Mouse (Mus musculus): ENCODE data around the gene Dcaf7.

DNA sequence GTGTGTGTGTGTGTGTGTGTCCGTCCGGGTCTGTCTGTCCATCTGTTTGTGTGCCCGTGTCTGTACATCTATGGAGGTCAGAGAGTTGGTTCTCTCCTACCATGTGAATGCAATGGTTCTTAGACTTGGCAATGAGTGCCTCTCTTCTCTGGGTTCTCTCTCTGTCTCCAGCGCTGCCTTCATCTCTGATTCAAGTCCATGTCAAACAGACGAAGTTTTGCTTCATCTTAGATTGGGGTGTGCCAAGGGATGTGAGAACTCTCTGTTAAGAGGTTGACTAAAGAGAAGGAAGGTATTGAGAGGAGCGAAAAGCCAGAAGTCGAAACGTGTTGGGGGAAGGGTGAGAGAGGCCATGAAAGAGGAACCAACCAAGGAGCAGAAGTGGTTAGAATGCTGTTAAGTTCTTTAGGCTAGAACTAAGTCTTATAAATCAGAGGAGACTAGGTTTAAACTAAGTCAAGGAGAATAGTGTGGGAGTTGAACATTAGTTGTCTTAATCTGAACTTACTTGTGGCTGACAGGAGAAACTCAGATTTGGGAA is 69.4 kb downstream of the Dcaf7 start:
- no peak for TF ChIP-seq POLR2A (IDR thresholded peaks at IDR 0.05; ENCODE audit: insufficient read depth, low read depth, low read length)
- TF ChIP-seq CTCF (IDR thresholded peaks at IDR 0.05) = no peak
